Mouse (Mus musculus): ENCODE data around the gene Fam129a. TPM values are rescaled to one million over a fixed set of nuclear protein-coding genes. Genes with fewer than 3 reads are reported as not detected.
"Not testable (repeated sequence)": the region's sequence is repeated elsewhere in the genome, so short reads cannot be mapped to it uniquely, and the experiment has no call there.

Fam129a gene
- polyA plus RNA-seq, 1 experiment from 2014 or later: 13.8 TPM

DNA sequence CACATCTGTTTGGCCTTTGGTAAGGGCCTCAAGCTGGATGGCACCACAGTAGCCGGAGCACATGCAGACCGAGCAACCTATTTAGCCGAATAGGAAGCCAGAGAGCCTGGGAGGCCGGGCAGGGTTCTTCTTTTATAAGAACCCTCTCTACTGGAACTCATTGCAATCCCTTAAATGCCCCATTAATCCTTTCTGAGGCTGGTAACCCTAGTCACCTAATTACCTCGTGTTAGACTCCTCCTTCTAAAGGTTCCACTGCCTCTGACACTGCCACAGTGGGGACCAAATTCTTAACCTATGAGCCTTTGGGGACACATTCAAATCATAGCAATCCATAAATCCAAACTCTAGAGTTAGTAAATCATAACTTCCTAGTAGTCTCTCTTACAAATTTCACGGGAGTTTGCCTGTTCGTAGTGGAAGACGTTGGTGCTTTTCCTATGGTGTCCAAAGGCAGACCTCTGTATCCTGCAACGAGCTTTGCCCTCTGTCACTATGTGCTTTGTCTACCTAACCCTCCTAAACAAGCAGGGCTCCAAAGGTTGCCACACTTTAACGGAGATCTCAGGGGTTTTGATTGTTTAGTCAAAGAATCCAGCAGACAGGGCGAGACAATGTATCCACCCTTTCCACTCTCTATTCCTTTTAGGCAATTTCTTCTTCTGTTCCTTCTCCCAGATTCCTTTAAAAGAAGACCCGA lies 24.8 kb downstream of the Fam129a start:
- WGBS (ENCODE audit: insufficient replicate concordance): 61% methylated on average over 12 of the region's 12 CpGs
- Histone ChIP-seq H3K27me3 (ENCODE audit: control insufficient read depth, insufficient read depth, low read depth, low read length) (no peaks in the 10 kb centered on the region), H3K4me1 (ENCODE audit: control insufficient read depth, low read depth, low read length) (peaks cover 7% of the 10 kb centered on the region), H3K36me3 (ENCODE audit: control insufficient read depth, insufficient read depth) (no peaks in the 10 kb centered on the region), H3K4me3 (ENCODE audit: low read depth, low read length) (no peak overlapping the region), H3K27ac (ENCODE audit: low read length) (peak overlapping the region; percentile 74), H3K9ac (ENCODE audit: low read depth, low read length) (no peak overlapping the region), H3K9me3 (replicated peaks; ENCODE audit: control insufficient read depth, low read length) (no peaks in the 10 kb centered on the region), H3K4me2 (ENCODE audit: low read depth, low read length) (no peak overlapping the region)
- peak; percentile 85 for ATAC-seq (ENCODE audit: low read depth)

DNA sequence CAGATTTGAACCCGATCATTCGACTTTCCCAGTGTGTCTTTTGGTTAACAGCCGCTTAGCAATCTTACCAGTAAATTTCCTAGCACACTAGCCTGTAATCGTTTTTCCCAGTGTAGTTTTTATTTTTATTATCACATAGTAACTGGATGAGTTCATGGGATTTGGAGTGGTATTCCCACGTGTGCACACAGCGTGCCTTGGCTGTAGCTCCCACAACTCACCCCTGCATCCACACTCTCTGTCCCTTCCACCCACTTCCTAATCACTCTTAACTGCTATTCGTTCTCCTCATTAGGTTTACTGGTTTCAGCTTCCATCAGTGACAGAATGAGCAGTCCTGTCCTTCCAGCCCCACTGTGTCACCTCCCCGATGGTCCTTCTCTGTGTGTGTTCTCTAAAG lies 25.6 kb downstream of the Fam129a start:
- H3K27me3 ChIP-seq (ENCODE audit: control insufficient read depth, insufficient read depth, low read depth, low read length): no peaks in the 10 kb centered on the region
- no peaks in the 10 kb centered on the region for H3K36me3 ChIP-seq (ENCODE audit: control insufficient read depth, insufficient read depth)
- H3K9me3 ChIP-seq (replicated peaks; ENCODE audit: control insufficient read depth, low read length): no peaks in the 10 kb centered on the region
- no peak overlapping the region for H3K9ac ChIP-seq (ENCODE audit: low read depth, low read length)
- WGBS (ENCODE audit: insufficient replicate concordance): 54% methylated on average over 8 of the region's 8 CpGs
- peaks cover 7% of the 10 kb centered on the region for H3K4me1 ChIP-seq (ENCODE audit: control insufficient read depth, low read depth, low read length)
- peak overlapping the region; percentile 74; the same call in 1 of the 2 replicates for H3K27ac ChIP-seq (ENCODE audit: low read length)
- H3K4me2 ChIP-seq (ENCODE audit: low read depth, low read length): no peak overlapping the region
- no peak for ATAC-seq (ENCODE audit: low read depth)
- no peak overlapping the region for H3K4me3 ChIP-seq (ENCODE audit: low read depth, low read length)

DNA sequence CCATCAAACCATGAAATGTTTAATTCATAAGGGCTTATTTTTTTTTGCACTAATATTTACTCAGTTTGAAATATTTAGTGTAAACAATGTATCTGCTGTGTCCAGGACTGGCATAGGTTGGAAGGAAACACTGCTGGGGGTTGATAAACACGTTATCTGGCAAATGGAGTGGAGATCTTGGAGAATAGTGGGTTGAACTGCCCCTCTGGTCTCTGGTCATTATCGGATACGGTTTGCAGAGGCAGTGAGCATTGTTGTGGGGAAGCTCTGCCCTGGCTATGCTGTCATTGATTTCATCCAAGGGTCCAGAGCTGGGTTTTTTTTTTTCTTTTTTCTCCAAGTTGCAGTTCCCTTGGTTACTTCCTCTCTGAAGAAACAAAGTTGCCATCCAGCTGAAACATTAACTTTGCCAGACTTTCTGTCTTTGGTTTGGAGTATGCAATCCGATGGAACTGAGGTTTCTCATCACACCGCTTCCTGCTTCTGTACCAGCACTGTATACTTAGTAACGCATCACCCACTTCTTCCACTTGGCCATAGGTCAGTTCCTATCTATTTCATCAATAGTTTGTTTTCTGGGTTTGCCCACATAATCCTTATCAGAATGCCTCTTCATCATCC lies 26.8 kb downstream of the Fam129a start:
- H3K36me3 ChIP-seq (ENCODE audit: control insufficient read depth, insufficient read depth): no peaks in the 10 kb centered on the region
- H3K9ac ChIP-seq (ENCODE audit: low read depth, low read length): no peak overlapping the region
- no peaks in the 10 kb centered on the region for H3K27me3 ChIP-seq (ENCODE audit: control insufficient read depth, insufficient read depth, low read depth, low read length)
- H3K9me3 ChIP-seq (replicated peaks; ENCODE audit: control insufficient read depth, low read length): no peaks in the 10 kb centered on the region
- peaks cover 7% of the 10 kb centered on the region for H3K4me1 ChIP-seq (ENCODE audit: control insufficient read depth, low read depth, low read length)
- ATAC-seq (ENCODE audit: low read depth): no peak
- no peak overlapping the region for H3K4me3 ChIP-seq (ENCODE audit: low read depth, low read length)
- peak overlapping the region; percentile 25; the same call in 1 of the 2 replicates for H3K27ac ChIP-seq (ENCODE audit: low read length)
- H3K4me2 ChIP-seq (ENCODE audit: low read depth, low read length): no peak overlapping the region
- 29% methylated on average over 6 of the region's 6 CpGs for WGBS (ENCODE audit: insufficient replicate concordance)

DNA sequence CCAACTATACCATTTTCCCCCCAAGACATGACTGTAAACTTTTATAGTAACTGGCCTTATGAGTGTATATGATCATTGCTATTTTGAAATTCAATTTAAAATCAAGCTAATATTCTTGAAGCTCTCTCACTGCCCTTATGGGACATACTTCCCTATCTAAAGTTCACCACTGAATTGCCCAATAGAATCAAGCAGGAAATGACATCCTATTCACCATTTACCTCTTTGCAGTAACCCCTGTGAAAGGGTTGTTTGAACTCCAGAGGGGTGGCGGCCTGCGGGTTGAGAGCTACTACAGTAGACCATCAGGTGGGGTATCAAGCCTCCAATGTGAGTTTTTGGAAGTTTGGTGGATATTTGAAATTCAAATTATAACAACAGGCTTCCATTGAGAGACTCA lies 27.9 kb downstream of the Fam129a start:
- WGBS (ENCODE audit: insufficient replicate concordance): 69% methylated on average over 2 of the region's 2 CpGs
- no peaks in the 10 kb centered on the region for H3K36me3 ChIP-seq (ENCODE audit: control insufficient read depth, insufficient read depth)
- H3K9me3 ChIP-seq (replicated peaks; ENCODE audit: control insufficient read depth, low read length): no peaks in the 10 kb centered on the region
- no peak overlapping the region for H3K27ac ChIP-seq (ENCODE audit: low read length)
- H3K4me3 ChIP-seq (ENCODE audit: low read depth, low read length): no peak overlapping the region
- no peak overlapping the region for H3K4me2 ChIP-seq (ENCODE audit: low read depth, low read length)
- H3K9ac ChIP-seq (ENCODE audit: low read depth, low read length): no peak overlapping the region
- no peaks in the 10 kb centered on the region for H3K27me3 ChIP-seq (ENCODE audit: control insufficient read depth, insufficient read depth, low read depth, low read length)
- ATAC-seq (ENCODE audit: low read depth): no peak
- H3K4me1 ChIP-seq (ENCODE audit: control insufficient read depth, low read depth, low read length): peaks cover 9% of the 10 kb centered on the region

DNA sequence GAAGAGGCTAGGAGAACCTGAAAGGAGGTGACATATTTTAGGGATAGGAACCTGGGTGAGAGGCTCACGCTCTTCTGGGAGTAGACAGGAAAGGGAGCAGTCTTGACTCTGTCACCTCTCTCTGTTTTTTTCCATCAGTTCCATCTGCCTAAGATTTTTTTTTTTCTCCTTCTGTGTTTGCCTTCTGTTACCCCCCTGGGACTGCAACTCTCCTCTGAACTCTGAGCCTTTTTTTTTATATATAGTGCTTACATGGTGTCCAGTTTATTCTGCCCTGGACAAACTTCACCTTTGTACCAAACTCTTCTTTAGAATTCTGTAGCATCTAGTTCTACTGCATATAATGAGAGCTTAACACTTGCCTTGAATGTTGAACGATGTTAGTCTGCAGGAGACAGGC lies 33.3 kb downstream of the Fam129a start:
- Histone ChIP-seq H3K9ac (ENCODE audit: low read depth, low read length) (no peak overlapping the region), H3K36me3 (ENCODE audit: control insufficient read depth, insufficient read depth) (no peaks in the 10 kb centered on the region), H3K4me1 (ENCODE audit: control insufficient read depth, low read depth, low read length) (peaks cover 2% of the 10 kb centered on the region), H3K27me3 (ENCODE audit: control insufficient read depth, insufficient read depth, low read depth, low read length) (no peaks in the 10 kb centered on the region), H3K4me2 (ENCODE audit: low read depth, low read length) (no peak overlapping the region), H3K9me3 (replicated peaks; ENCODE audit: control insufficient read depth, low read length) (no peaks in the 10 kb centered on the region), H3K27ac (ENCODE audit: low read length) (peak overlapping the region; percentile 24; the same call in 1 of the 2 replicates), H3K4me3 (ENCODE audit: low read depth, low read length) (no peak overlapping the region)
- 51% methylated on average over 2 of the region's 2 CpGs for WGBS (ENCODE audit: insufficient replicate concordance)
- ATAC-seq (ENCODE audit: low read depth): peak; percentile 59

DNA sequence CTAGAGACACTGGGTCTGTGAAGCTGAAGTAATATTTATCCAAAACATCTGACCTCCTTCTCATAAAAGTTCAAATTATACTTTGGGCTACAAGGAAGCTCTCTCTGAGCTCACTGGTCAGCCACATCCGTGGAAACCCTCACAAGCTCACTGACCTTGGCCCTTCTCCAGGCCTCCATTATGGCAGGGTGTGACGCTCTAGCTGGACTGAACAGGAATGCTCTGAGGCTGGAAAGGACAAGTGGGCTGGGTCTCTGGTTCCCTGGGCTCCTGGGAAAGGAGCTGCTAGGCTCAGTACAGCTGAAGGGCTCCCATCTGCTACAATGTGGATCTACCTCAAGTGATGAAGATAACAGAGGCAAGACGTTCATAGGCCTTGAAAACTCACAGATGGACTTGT lies 37.0 kb downstream of the Fam129a start:
- not testable (repeated sequence) for H3K9ac ChIP-seq (ENCODE audit: low read depth, low read length); H3K4me3 ChIP-seq (ENCODE audit: low read depth, low read length); H3K27me3 ChIP-seq (ENCODE audit: control insufficient read depth, insufficient read depth, low read depth, low read length); H3K4me2 ChIP-seq (ENCODE audit: low read depth, low read length); H3K9me3 ChIP-seq (replicated peaks; ENCODE audit: control insufficient read depth, low read length); ATAC-seq (ENCODE audit: low read depth); H3K27ac ChIP-seq (ENCODE audit: low read length); H3K36me3 ChIP-seq (ENCODE audit: control insufficient read depth, insufficient read depth); H3K4me1 ChIP-seq (ENCODE audit: control insufficient read depth, low read depth, low read length)
- 51% methylated on average over 3 of the region's 3 CpGs for WGBS (ENCODE audit: insufficient replicate concordance)

DNA sequence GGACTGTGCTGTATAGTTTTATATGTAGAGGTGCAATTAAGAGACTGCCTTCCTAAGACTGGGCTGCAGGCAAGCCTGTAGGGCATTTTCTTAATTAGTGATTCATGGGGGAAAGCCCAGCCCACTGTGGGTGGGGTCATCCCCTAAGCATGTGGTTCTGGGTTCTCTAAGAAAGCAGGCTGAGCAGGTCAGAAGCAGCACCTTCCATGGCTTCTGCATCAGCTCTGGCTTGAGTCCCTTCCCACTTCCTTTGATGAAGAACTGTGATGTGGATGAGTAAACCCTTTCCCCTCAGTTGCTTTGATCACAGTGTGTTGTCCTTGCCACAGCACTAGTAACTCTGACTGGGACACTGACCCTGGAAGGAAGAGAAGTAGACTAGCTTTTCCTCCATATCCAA lies 39.6 kb downstream of the Fam129a start:
- H3K36me3 ChIP-seq (ENCODE audit: control insufficient read depth, insufficient read depth): no peaks in the 10 kb centered on the region
- H3K27ac ChIP-seq (ENCODE audit: low read length): no peak overlapping the region

DNA sequence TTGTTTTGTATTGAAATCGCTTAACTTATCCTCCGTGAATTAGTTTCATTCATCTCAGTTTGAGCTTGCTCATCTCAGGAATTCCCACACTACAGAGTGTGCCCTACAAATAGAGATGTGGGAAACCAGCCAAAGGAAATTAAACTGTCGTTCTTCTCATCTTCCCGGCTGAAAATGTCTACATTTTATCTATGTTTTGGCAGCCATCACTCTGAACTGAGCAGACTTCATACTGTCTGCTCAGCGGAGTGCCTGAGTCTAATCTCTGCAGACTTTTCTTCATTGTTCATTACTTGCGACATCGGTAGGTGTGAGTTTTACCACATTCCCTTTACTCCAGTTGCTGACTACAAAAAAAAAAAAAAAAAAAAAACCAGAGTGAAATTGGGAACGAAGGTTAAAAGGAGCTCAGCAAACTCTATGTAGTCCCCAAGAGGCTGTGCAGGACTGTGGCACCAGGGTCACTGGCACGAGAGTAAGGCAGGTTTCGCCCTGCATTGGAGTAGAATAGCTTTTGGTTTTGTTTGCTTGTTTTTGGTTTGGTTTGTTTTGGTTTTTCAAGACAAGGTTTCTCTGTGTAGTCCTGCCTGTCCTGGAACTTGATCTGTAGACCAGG lies 43.4 kb downstream of the Fam129a start:
- 56% methylated on average over 10 of the region's 10 CpGs for WGBS (ENCODE audit: insufficient replicate concordance)
- Histone ChIP-seq H3K4me1 (ENCODE audit: control insufficient read depth, low read depth, low read length) (peaks cover 9% of the 10 kb centered on the region), H3K4me3 (ENCODE audit: low read depth, low read length) (no peak overlapping the region), H3K9me3 (replicated peaks; ENCODE audit: control insufficient read depth, low read length) (no peaks in the 10 kb centered on the region), H3K4me2 (ENCODE audit: low read depth, low read length) (no peak overlapping the region), H3K27ac (ENCODE audit: low read length) (no peak overlapping the region), H3K27me3 (ENCODE audit: control insufficient read depth, insufficient read depth, low read depth, low read length) (no peaks in the 10 kb centered on the region), H3K36me3 (ENCODE audit: control insufficient read depth, insufficient read depth) (no peaks in the 10 kb centered on the region), H3K9ac (ENCODE audit: low read depth, low read length) (no peak overlapping the region)
- ATAC-seq (ENCODE audit: low read depth): no peak

More for the DNA sequence above, 39.6 kb downstream of the Fam129a start:
- H3K4me3 ChIP-seq (ENCODE audit: low read depth, low read length): no peak overlapping the region
- H3K4me2 ChIP-seq (ENCODE audit: low read depth, low read length): no peak overlapping the region
- ATAC-seq (ENCODE audit: low read depth): no peak
- no peaks in the 10 kb centered on the region for H3K4me1 ChIP-seq (ENCODE audit: control insufficient read depth, low read depth, low read length)
- no peak overlapping the region for H3K9ac ChIP-seq (ENCODE audit: low read depth, low read length)
- H3K27me3 ChIP-seq (ENCODE audit: control insufficient read depth, insufficient read depth, low read depth, low read length): no peaks in the 10 kb centered on the region
- H3K9me3 ChIP-seq (replicated peaks; ENCODE audit: control insufficient read depth, low read length): no peaks in the 10 kb centered on the region

DNA sequence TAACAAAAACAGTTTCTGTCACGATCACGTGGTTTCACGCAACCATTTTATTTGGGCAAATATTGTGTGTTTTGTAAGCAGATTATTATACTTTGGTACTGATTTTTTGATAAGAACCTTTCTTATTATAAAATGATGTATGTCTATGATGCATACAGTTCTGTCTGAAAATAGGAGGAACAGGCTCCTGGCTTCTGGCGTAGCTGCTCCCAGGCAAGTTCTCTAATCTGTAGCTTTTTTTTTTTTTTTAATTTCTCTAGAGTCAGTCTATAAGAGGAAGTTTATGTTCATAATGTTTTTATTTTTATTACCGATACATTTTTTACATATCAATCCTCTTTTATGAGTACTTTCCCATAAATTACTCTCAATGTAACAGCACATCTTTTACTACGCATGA lies 44.6 kb downstream of the Fam129a start:
- 85% methylated on average over 6 of the region's 6 CpGs for WGBS (ENCODE audit: insufficient replicate concordance)

More for the DNA sequence above, 44.6 kb downstream of the Fam129a start:
- H3K4me3 ChIP-seq (ENCODE audit: low read depth, low read length): no peak overlapping the region
- no peak overlapping the region for H3K9ac ChIP-seq (ENCODE audit: low read depth, low read length)
- peaks cover 9% of the 10 kb centered on the region for H3K4me1 ChIP-seq (ENCODE audit: control insufficient read depth, low read depth, low read length)
- H3K9me3 ChIP-seq (replicated peaks; ENCODE audit: control insufficient read depth, low read length): no peaks in the 10 kb centered on the region
- H3K36me3 ChIP-seq (ENCODE audit: control insufficient read depth, insufficient read depth): no peaks in the 10 kb centered on the region
- no peak for ATAC-seq (ENCODE audit: low read depth)
- H3K27ac ChIP-seq (ENCODE audit: low read length): no peak overlapping the region
- no peaks in the 10 kb centered on the region for H3K27me3 ChIP-seq (ENCODE audit: control insufficient read depth, insufficient read depth, low read depth, low read length)
- no peak overlapping the region for H3K4me2 ChIP-seq (ENCODE audit: low read depth, low read length)
